Mouse (Mus musculus) hindbrain, embryonic 16.5 days (tissue): ENCODE results near the gene Hps4. TPM values are rescaled to one million over a fixed set of nuclear protein-coding genes. Genes with fewer than 3 reads are reported as not detected.

Source experiments
- ATAC-seq: fragments of 200-750 bp; cut with Nextera tagmentation; 2 replicates; pipeline ENCODE4 v1.8.0; 2017; ENCODE audit warnings: moderate TSS enrichment, moderate library complexity
- H3K27ac ChIP-seq: fragments of 300-500 bp; sonication (generic); 2 replicates; pipeline ENCODE4 v1.5.1; 2014; ENCODE audit warnings: low read depth, mild to moderate bottlenecking, control low read depth, low read length, moderate library complexity
- H3K27me3 ChIP-seq: fragments of 300-500 bp; sonication (generic); replicated peaks from 2 replicates; pipeline ENCODE4 v1.6.1; 2014; ENCODE audit warnings: low read length; ENCODE audit not compliant: control insufficient read depth, insufficient read depth
- H3K36me3 ChIP-seq: fragments of 300-500 bp; sonication (generic); 2 replicates; pipeline ENCODE4 v1.6.1; 2014; ENCODE audit warnings: mild to moderate bottlenecking, low read length, moderate library complexity, mixed read lengths; ENCODE audit not compliant: control insufficient read depth, insufficient read depth
- H3K4me1 ChIP-seq: fragments of 300-500 bp; sonication (generic); 2 replicates; pipeline ENCODE4 v1.6.1; 2014; ENCODE audit warnings: low read depth, low read length; ENCODE audit not compliant: control insufficient read depth, insufficient read depth
- H3K4me2 ChIP-seq: fragments of 300-500 bp; sonication (generic); 2 replicates; pipeline ENCODE4 v1.6.1; 2014; ENCODE audit warnings: mild to moderate bottlenecking, low read length, control low read depth, moderate library complexity
- H3K4me3 ChIP-seq: fragments of 300-500 bp; sonication (generic); 2 replicates; pipeline ENCODE4 v1.5.1; 2014; ENCODE audit warnings: mild to moderate bottlenecking, low read length, control low read depth, moderate library complexity
- H3K9ac ChIP-seq: fragments of 300-500 bp; sonication (generic); 2 replicates; pipeline ENCODE4 v1.6.1; 2014; ENCODE audit warnings: low read depth, mild to moderate bottlenecking, control low read depth, low read length, moderate library complexity
- H3K9me3 ChIP-seq: fragments of 300-500 bp; sonication (generic); 2 replicates; pipeline ENCODE4 v1.6.1; 2014; ENCODE audit warnings: mild to moderate bottlenecking, low read length, moderate library complexity; ENCODE audit not compliant: control insufficient read depth
- WGBS: fragments of 180-500 bp; shearing (Covaris S2); extraction: QIAGEN DNeasy Blood & Tissue Kit; methylation state at CpG from one replicate; pipeline ENCODE4 v1.1.7; 2014; 5-methylcytosine and 5-hydroxymethylcytosine counted together
- polyA plus RNA-seq: library from polyadenylated mRNA; unstranded; fragments of >200 nt; fragmentation: Nextera tagmentation; extraction: Ambion mirVana; gene quantifications from 2 replicates; pipeline ENCODE4 v1.2.1, GENCODE M21; 2015

The Hps4 gene
- polyA plus RNA-seq, 1 experiment from 2014 or later, result 37.4 TPM

DNA sequence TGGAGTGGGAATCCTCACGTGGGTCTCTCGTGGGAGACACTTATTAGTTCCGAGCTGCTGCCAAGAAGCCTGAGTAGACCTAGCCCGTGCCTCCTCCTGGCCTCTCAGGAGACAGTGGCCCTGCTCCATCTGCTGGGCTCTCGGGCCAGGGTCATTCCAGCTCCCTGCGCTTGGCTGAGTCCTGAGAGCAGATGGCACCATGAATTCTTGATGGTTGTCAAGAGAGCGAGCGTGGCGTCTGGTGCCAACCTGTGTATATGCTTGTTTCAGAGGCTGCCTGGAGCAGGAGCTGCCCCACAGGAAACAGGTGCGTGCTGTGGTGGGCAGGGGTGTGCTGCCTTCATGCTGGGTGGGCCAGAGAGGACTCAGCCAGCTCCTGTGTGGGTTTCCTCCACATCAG lies 25.8 kb downstream of the Hps4 start:
- Histone ChIP-seq H3K27me3 (no peaks in the 10 kb centered on the region), H3K4me2 (no peak overlapping the region), H3K9me3 (no peaks in the 10 kb centered on the region), H3K4me3 (no peak overlapping the region), H3K4me1 (peaks cover 47% of the 10 kb centered on the region), H3K36me3 (peaks cover 17% of the 10 kb centered on the region; the same call in 1 of the 2 replicates), H3K27ac (peak overlapping the region; percentile 64), H3K9ac (0 out of 2 replicates have a peak overlapping the region, but pooled peaks have one; percentile 0)
- WGBS, result 50% methylated on average over 10 of the region's 10 CpGs
- ATAC-seq, result 0 out of 2 replicates have a peak, but pooled peaks have one; percentile 12

DNA sequence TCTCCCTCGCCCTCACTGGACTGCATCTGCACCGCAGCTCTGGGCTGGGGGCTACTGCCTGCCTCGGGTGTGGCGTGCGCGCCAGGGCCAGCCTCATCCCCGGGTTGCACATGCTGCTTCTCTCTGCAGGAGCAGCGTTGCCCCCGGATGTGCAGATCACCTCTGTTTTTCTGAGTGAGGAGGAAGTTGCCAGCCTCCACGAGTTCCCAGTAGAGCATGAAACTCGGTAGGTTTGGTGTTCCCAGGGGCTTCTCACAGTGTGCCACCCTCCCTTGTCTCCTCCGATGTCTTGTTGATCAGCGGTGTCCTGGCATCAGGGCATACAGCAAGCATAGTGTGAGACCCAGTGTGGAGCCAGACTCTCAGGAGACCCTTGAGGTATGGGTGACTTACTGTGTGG lies 26.4 kb downstream of the Hps4 start:
- 78% methylated on average over 13 of the region's 13 CpGs for WGBS
- peaks cover 17% of the 10 kb centered on the region; the same call in 1 of the 2 replicates for H3K36me3 ChIP-seq
- H3K4me1 ChIP-seq, result peaks cover 47% of the 10 kb centered on the region
- peak overlapping the region; percentile 65 for H3K27ac ChIP-seq
- H3K9ac ChIP-seq, result peak overlapping the region; percentile 41; the same call in 1 of the 2 replicates
- no peaks in the 10 kb centered on the region for H3K9me3 ChIP-seq
- no peak overlapping the region for H3K4me2 ChIP-seq
- ATAC-seq, result no peak
- no peak overlapping the region for H3K4me3 ChIP-seq
- H3K27me3 ChIP-seq, result no peaks in the 10 kb centered on the region

DNA sequence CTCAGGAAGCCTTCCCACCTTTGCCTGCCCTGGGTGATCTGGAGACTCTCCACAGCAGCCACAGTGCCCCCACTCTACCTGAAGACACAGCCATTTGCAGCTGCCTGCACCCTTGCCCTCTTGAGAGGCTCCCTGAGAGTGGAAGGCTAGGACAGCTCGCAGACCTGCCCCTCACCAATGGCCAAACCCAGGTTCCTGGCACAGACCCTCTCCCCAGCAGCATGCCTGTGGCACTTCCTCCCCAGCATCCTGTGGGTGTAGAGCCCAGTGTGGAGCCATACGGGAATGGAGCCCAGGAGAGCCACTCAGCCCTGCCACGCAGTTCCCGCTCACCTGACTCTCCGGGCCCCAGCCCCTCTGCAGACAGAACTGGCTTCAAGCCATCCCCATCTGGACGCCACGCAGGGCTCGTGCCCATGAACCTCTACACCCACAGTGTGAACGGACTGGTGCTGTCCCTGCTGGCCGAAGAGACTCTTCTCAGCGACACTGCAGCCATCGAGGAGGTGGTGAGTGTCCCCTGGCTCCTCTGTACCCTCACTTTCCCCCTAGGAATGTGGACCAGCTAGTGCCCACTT lies 27.4 kb downstream of the Hps4 start:
- Histone ChIP-seq H3K4me3 (no peak overlapping the region), H3K4me1 (peaks cover 47% of the 10 kb centered on the region), H3K9ac (peak overlapping the region; percentile 41), H3K27me3 (no peaks in the 10 kb centered on the region), H3K36me3 (peaks cover 19% of the 10 kb centered on the region), H3K9me3 (no peaks in the 10 kb centered on the region), H3K27ac (peak overlapping the region; percentile 89), H3K4me2 (no peak overlapping the region)
- 65% methylated on average over 12 of the region's 12 CpGs for WGBS
- ATAC-seq, result no peak

DNA sequence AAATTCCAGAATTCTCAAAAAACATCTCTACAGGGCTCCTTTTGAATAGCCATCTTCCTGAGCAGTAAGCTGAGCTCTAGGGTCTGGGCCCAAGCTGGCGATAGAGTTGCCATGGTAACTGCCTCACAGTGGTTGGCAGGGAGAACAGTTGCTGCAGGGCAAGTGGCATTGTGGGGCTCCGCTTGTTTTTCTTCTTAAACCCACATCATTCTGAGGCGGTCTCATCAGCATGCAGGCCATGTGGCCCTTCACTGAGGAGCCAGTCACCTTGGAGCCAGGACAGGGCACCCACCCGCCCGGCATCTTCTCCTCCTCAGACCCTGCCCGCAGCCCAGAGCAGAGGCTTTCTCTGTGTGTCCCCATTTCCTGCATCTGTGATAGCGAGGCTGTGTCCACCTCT lies 29.1 kb downstream of the Hps4 start:
- H3K27me3 ChIP-seq, result no peaks in the 10 kb centered on the region
- H3K4me1 ChIP-seq, result peaks cover 47% of the 10 kb centered on the region
- peaks cover 21% of the 10 kb centered on the region for H3K36me3 ChIP-seq
- 9% methylated on average over 7 of the region's 7 CpGs for WGBS
- peak; percentile 92 for ATAC-seq
- H3K27ac ChIP-seq, result peak overlapping the region; percentile 89
- H3K4me3 ChIP-seq, result no peak overlapping the region
- H3K9ac ChIP-seq, result peak overlapping the region; percentile 31
- H3K9me3 ChIP-seq, result no peaks in the 10 kb centered on the region
- peak overlapping the region; percentile 9; the same call in 1 of the 2 replicates for H3K4me2 ChIP-seq

DNA sequence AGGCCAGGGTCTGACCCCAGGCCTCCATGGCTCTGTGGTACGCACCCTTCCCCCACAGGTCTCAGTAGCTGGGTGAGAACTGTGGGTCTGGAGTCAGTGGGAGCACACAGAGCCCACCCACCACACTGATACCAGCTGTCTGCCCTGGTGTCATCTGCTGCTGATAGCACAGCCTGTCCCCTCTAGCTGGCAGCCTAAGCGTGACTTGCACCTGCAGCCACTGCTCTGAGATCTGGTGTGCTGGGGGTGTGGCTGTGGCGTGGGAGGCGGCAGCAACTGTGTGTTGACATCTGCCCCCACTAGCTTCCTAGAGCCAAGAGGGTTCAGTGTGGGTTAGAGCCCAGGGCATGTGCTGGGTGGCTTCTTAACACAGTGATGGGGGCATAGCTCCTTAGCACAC lies 33.2 kb downstream of the Hps4 start:
- WGBS, result 79% methylated on average over 4 of the region's 4 CpGs
- Histone ChIP-seq H3K36me3 (peaks cover 21% of the 10 kb centered on the region), H3K9me3 (no peaks in the 10 kb centered on the region), H3K4me1 (peaks cover 21% of the 10 kb centered on the region), H3K9ac (no peak overlapping the region), H3K27ac (no peak overlapping the region), H3K27me3 (no peaks in the 10 kb centered on the region), H3K4me3 (no peak overlapping the region), H3K4me2 (no peak overlapping the region)
- ATAC-seq, result no peak

DNA sequence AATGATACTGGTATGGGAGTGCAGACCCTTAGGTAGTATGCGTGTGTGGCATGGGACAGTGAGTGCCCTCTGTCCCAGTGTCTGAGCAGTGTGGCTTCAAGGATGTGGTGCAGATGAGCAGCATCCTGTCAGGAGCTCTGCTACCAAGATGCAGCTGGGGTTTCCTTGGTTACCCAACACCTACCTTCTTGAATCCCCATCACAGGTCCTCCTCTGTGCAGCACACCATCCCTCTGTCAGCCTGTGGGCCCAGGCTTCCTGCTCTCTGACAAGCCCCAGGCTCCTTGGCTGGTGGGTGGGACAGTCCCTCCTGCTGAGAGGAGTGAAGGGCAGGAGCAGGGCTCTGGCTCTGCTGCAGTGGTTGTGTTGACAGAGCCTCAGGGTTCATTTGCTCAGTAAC lies 34.5 kb downstream of the Hps4 start:
- Histone ChIP-seq H3K4me1 (peaks cover 13% of the 10 kb centered on the region), H3K27ac (no peak overlapping the region), H3K27me3 (no peaks in the 10 kb centered on the region), H3K4me3 (no peak overlapping the region), H3K9me3 (no peaks in the 10 kb centered on the region), H3K4me2 (no peak overlapping the region), H3K9ac (no peak overlapping the region), H3K36me3 (peaks cover 21% of the 10 kb centered on the region)
- ATAC-seq, result no peak
- WGBS, result 100% methylated on average over 1 of the region's 1 CpGs

DNA sequence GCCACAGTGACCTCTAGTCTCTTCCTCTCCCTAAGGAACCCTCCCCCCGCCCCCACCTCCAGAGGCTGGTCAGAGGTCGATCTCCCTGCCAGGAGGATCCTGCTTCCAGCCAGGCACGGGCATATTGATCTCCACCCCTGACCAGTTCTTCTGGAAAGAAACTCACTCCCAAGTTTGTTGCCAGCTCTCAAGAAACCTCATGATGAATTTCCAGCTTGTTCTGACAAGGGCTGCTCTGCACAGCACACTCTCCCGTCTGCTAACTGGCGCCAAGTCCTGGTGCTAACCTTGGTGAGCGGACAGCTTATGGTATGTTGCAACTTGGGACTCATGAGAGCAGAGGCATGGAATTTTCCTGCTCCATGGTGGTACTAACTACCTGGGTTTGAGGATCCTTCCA lies 35.8 kb downstream of the Hps4 start:
- 88% methylated on average over 6 of the region's 6 CpGs for WGBS
- Histone ChIP-seq H3K27ac (no peak overlapping the region), H3K4me3 (no peak overlapping the region), H3K9ac (no peak overlapping the region), H3K36me3 (peaks cover 21% of the 10 kb centered on the region), H3K27me3 (no peaks in the 10 kb centered on the region), H3K4me2 (no peak overlapping the region), H3K4me1 (peaks cover 8% of the 10 kb centered on the region), H3K9me3 (no peaks in the 10 kb centered on the region)
- ATAC-seq, result no peak

DNA sequence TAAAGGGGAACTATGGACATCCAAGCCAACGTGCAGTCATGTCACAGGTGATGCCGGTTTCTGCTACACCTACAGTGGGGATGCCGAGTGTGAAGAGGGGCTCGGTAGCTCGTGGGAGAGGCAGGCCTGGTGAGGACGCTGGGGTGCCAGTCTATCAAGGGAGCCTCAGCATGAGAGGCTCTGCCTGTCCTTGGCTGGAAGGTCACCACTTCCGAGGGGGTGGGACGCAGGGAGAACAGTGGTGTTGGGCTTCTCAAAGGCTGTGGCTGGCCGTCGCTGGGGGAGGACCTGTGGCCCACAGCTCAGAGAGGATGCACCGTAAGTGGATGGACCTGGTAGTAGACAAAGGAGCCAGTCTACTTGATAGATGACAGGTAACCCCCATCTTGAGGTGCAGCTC lies 38.3 kb downstream of the Hps4 start:
- peaks cover 8% of the 10 kb centered on the region for H3K4me1 ChIP-seq
- no peak overlapping the region for H3K4me3 ChIP-seq
- no peak overlapping the region for H3K9ac ChIP-seq
- H3K27me3 ChIP-seq, result no peaks in the 10 kb centered on the region
- no peak overlapping the region for H3K27ac ChIP-seq
- H3K4me2 ChIP-seq, result no peak overlapping the region
- WGBS, result 85% methylated on average over 11 of the region's 11 CpGs
- H3K36me3 ChIP-seq, result peaks cover 24% of the 10 kb centered on the region
- 0 out of 2 replicates have a peak, but pooled peaks have one; percentile 4 for ATAC-seq
- no peaks in the 10 kb centered on the region for H3K9me3 ChIP-seq

DNA sequence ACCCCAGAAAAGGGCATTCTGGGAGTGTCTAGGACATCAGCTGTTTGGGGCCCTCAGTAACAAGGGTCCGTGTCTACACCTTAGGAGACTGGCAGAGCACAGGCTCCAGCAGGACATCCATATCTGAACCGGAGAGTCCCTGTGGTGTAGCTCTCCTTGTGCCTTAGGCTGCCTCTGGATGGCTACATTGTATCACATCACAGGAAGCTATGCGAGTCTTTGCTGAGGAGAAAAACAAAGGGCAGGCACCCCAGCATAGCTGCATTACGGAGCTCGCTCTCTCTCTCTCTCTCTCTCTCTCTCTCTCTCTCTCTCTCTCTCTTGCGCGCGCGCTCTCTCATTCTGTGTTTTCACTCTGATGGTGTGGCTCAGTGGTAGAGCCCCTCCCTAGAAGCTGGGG lies 39.2 kb downstream of the Hps4 start:
- Histone ChIP-seq H3K4me1 (peaks cover 8% of the 10 kb centered on the region), H3K4me3 (no peak overlapping the region), H3K36me3 (peaks cover 31% of the 10 kb centered on the region), H3K9me3 (no peaks in the 10 kb centered on the region), H3K9ac (no peak overlapping the region), H3K4me2 (no peak overlapping the region), H3K27ac (peak overlapping the region; percentile 64), H3K27me3 (no peaks in the 10 kb centered on the region)
- no peak for ATAC-seq
- WGBS, result 61% methylated on average over 9 of the region's 9 CpGs
